Mouse (Mus musculus): ENCODE results near the gene Rnf213. TPM values are rescaled to one million over a fixed set of nuclear protein-coding genes. Genes with fewer than 3 reads are reported as not detected.
A peak's percentile ranks its signal among the peaks of the same experiment; 100 is the strongest.

Rnf213 gene
- polyA plus RNA-seq, 1 experiment from 2014 or later = 1.5 TPM

GRCm38 (mm10) chr11:119490861-119491689 is 98.2 kb downstream of the Rnf213 start, which contains the start of gene Endov:
TSS of gene Endov (plus strand) at chr11:119491347.
- Histone ChIP-seq H3K9me3 (replicated peaks) (no peaks in the 10 kb centered on the region), H3K4me3 (peak within 1 kb of the TSS; percentile 80), H3K36me3 (peaks cover 11% of the 10 kb centered on the region), H3K27ac (peak within 1 kb of the TSS; percentile 92), H3K4me1 (peaks cover 22% of the 10 kb centered on the region), H3K27me3 (no peaks in the 10 kb centered on the region), H3K4me2 (replicated peaks) (peak within 1 kb of the TSS; percentile 89), H3K9ac (peak within 1 kb of the TSS; percentile 89)
- under 1% methylated on average over 66 of the region's 66 CpGs for WGBS
- ATAC-seq (ENCODE audit: low FRiP score) = peak; percentile 95

- Histone ChIP-seq H3K4me1 (peaks cover 22% of the 10 kb centered on the region), H3K4me2 (replicated peaks) (peak overlapping the region; percentile 89), H3K27ac (peak overlapping the region; percentile 92), H3K4me3 (peak overlapping the region; percentile 80), H3K27me3 (no peaks in the 10 kb centered on the region), H3K36me3 (peaks cover 11% of the 10 kb centered on the region), H3K9me3 (replicated peaks) (no peaks in the 10 kb centered on the region), H3K9ac (peak overlapping the region; percentile 89)
- ATAC-seq (ENCODE audit: low FRiP score) = no peak; the same call in 1 of the 2 replicates
- 6% methylated on average over 26 of the region's 27 CpGs for WGBS
Measured at GRCm38 (mm10) chr11:119491690-119492087, 98.8 kb downstream of the Rnf213 start.

- Histone ChIP-seq H3K36me3 (peaks cover 18% of the 10 kb centered on the region), H3K4me3 (peak overlapping the region; percentile 80), H3K4me1 (peaks cover 22% of the 10 kb centered on the region), H3K27me3 (no peaks in the 10 kb centered on the region), H3K9me3 (replicated peaks) (no peaks in the 10 kb centered on the region), H3K9ac (peak overlapping the region; percentile 89), H3K4me2 (replicated peaks) (peak overlapping the region; percentile 89), H3K27ac (no peak overlapping the region)
- WGBS = 97% methylated on average over 6 of the region's 6 CpGs
- ATAC-seq (ENCODE audit: low FRiP score) = no peak
Measured at GRCm38 (mm10) chr11:119492830-119493229, 99.9 kb downstream of the Rnf213 start.

GRCm38 (mm10) chr11:119493516-119493915 is 100.6 kb downstream of the Rnf213 start:
- 76% methylated on average over 4 of the region's 4 CpGs for WGBS
- Histone ChIP-seq H3K27me3 (no peaks in the 10 kb centered on the region), H3K4me2 (replicated peaks) (0 out of 2 replicates have a peak overlapping the region, but pooled peaks have one; percentile 4), H3K9ac (no peak overlapping the region), H3K9me3 (replicated peaks) (no peaks in the 10 kb centered on the region), H3K27ac (no peak overlapping the region), H3K36me3 (peaks cover 18% of the 10 kb centered on the region), H3K4me1 (peaks cover 22% of the 10 kb centered on the region), H3K4me3 (no peak overlapping the region)
- ATAC-seq (ENCODE audit: low FRiP score) = no peak

- no peak for ATAC-seq (ENCODE audit: low FRiP score)
- H3K36me3 ChIP-seq = peaks cover 39% of the 10 kb centered on the region
- no peak overlapping the region for H3K27ac ChIP-seq
- no peak overlapping the region for H3K9ac ChIP-seq
- H3K9me3 ChIP-seq (replicated peaks) = no peaks in the 10 kb centered on the region
- 96% methylated on average over 5 of the region's 5 CpGs for WGBS
- no peaks in the 10 kb centered on the region for H3K27me3 ChIP-seq
- no peak overlapping the region for H3K4me3 ChIP-seq
- peaks cover 19% of the 10 kb centered on the region for H3K4me1 ChIP-seq
- no peak overlapping the region for H3K4me2 ChIP-seq (replicated peaks)
Measured at GRCm38 (mm10) chr11:119496147-119496546, 103.2 kb downstream of the Rnf213 start.

- 72% methylated on average over 4 of the region's 4 CpGs for WGBS
- Histone ChIP-seq H3K4me1 (peaks cover 14% of the 10 kb centered on the region), H3K4me2 (replicated peaks) (no peak overlapping the region), H3K27me3 (no peaks in the 10 kb centered on the region), H3K36me3 (peaks cover 52% of the 10 kb centered on the region), H3K4me3 (no peak overlapping the region), H3K9me3 (replicated peaks) (no peaks in the 10 kb centered on the region), H3K27ac (no peak overlapping the region), H3K9ac (no peak overlapping the region)
- no peak for ATAC-seq (ENCODE audit: low FRiP score)
Measured at GRCm38 (mm10) chr11:119497451-119497850, 104.6 kb downstream of the Rnf213 start.

- H3K9ac ChIP-seq = no peak overlapping the region
- H3K4me3 ChIP-seq = no peak overlapping the region
- WGBS = 86% methylated on average over 4 of the region's 4 CpGs
- H3K9me3 ChIP-seq (replicated peaks) = no peaks in the 10 kb centered on the region
- ATAC-seq (ENCODE audit: low FRiP score) = no peak
- no peak overlapping the region for H3K27ac ChIP-seq
- H3K4me1 ChIP-seq = peaks cover under 1% of the 10 kb centered on the region
- H3K4me2 ChIP-seq (replicated peaks) = no peak overlapping the region
- peaks cover 59% of the 10 kb centered on the region for H3K36me3 ChIP-seq
- H3K27me3 ChIP-seq = no peaks in the 10 kb centered on the region
Measured at GRCm38 (mm10) chr11:119499297-119499696, 106.4 kb downstream of the Rnf213 start.

GRCm38 (mm10) chr11:119500011-119500410 is 107.1 kb downstream of the Rnf213 start:
- ATAC-seq (ENCODE audit: low FRiP score) = no peak
- Histone ChIP-seq H3K27ac (no peak overlapping the region), H3K4me2 (replicated peaks) (no peak overlapping the region), H3K9ac (no peak overlapping the region), H3K36me3 (peaks cover 61% of the 10 kb centered on the region), H3K4me1 (no peaks in the 10 kb centered on the region; the same call in 1 of the 2 replicates), H3K4me3 (no peak overlapping the region), H3K27me3 (no peaks in the 10 kb centered on the region), H3K9me3 (replicated peaks) (no peaks in the 10 kb centered on the region)
- WGBS = 81% methylated on average over 2 of the region's 2 CpGs

GRCm38 (mm10) chr11:119503675-119504074 is 110.8 kb downstream of the Rnf213 start:
- peaks cover 70% of the 10 kb centered on the region for H3K36me3 ChIP-seq
- peak; percentile 41 for ATAC-seq (ENCODE audit: low FRiP score)
- no peak overlapping the region for H3K9ac ChIP-seq
- H3K9me3 ChIP-seq (replicated peaks) = no peaks in the 10 kb centered on the region
- H3K27me3 ChIP-seq = no peaks in the 10 kb centered on the region
- H3K4me3 ChIP-seq = no peak overlapping the region
- H3K4me1 ChIP-seq = peaks cover 14% of the 10 kb centered on the region
- no peak overlapping the region for H3K4me2 ChIP-seq (replicated peaks)
- H3K27ac ChIP-seq = no peak overlapping the region

GRCm38 (mm10) chr11:119506386-119506785 is 113.5 kb downstream of the Rnf213 start:
- peaks cover 46% of the 10 kb centered on the region for H3K36me3 ChIP-seq
- no peak overlapping the region for H3K9ac ChIP-seq
- no peaks in the 10 kb centered on the region for H3K9me3 ChIP-seq (replicated peaks)
- no peak for ATAC-seq (ENCODE audit: low FRiP score)
- no peaks in the 10 kb centered on the region; the same call in 1 of the 2 replicates for H3K27me3 ChIP-seq
- no peak overlapping the region for H3K27ac ChIP-seq
- no peak overlapping the region for H3K4me2 ChIP-seq (replicated peaks)
- peaks cover 37% of the 10 kb centered on the region for H3K4me1 ChIP-seq
- H3K4me3 ChIP-seq = no peak overlapping the region
- 93% methylated on average over 4 of the region's 4 CpGs for WGBS

GRCm38 (mm10) chr11:119507772-119508171 is 114.9 kb downstream of the Rnf213 start:
- H3K4me1 ChIP-seq = peaks cover 45% of the 10 kb centered on the region
- no peak overlapping the region for H3K9ac ChIP-seq
- H3K36me3 ChIP-seq = peaks cover 32% of the 10 kb centered on the region
- H3K9me3 ChIP-seq (replicated peaks) = no peaks in the 10 kb centered on the region
- WGBS = 89% methylated on average over 8 of the region's 8 CpGs
- no peak overlapping the region for H3K4me3 ChIP-seq
- no peaks in the 10 kb centered on the region; the same call in 1 of the 2 replicates for H3K27me3 ChIP-seq
- H3K4me2 ChIP-seq (replicated peaks) = no peak overlapping the region
- ATAC-seq (ENCODE audit: low FRiP score) = no peak
- H3K27ac ChIP-seq = no peak overlapping the region

- peak; percentile 67 for ATAC-seq (ENCODE audit: low FRiP score)
- peak overlapping the region; percentile 82 for H3K27ac ChIP-seq
- peaks cover 26% of the 10 kb centered on the region for H3K36me3 ChIP-seq
- no peak overlapping the region for H3K4me2 ChIP-seq (replicated peaks)
- H3K4me3 ChIP-seq = no peak overlapping the region
- no peaks in the 10 kb centered on the region for H3K9me3 ChIP-seq (replicated peaks)
- no peaks in the 10 kb centered on the region; the same call in 1 of the 2 replicates for H3K27me3 ChIP-seq
- H3K4me1 ChIP-seq = peaks cover 56% of the 10 kb centered on the region
- WGBS = 38% methylated on average over 5 of the region's 5 CpGs
- no peak overlapping the region for H3K9ac ChIP-seq
Measured at GRCm38 (mm10) chr11:119509165-119509776, 116.4 kb downstream of the Rnf213 start.
